Mouse (Mus musculus) C2C12 (cell line): ENCODE results near the gene Glycam1. TPM values are rescaled to one million over a fixed set of nuclear protein-coding genes. Genes with fewer than 3 reads are reported as not detected.

Experiments used
- H3K27me3 ChIP-seq: one replicate; pipeline ENCODE4 v1.6.1; 2011; ENCODE audit not compliant: control insufficient read depth, insufficient read depth, insufficient read length
- H3K36me3 ChIP-seq: one replicate; pipeline ENCODE4 v1.6.1; 2011; ENCODE audit not compliant: control insufficient read depth, insufficient read depth
- H3K4me3 ChIP-seq: one replicate; pipeline ENCODE4 v1.5.1; 2011; ENCODE audit warnings: mild to moderate bottlenecking, control low read depth; ENCODE audit not compliant: poor library complexity, insufficient read depth, severe bottlenecking
- H3K79me2 ChIP-seq: one replicate; pipeline ENCODE4 v1.6.1; 2011; ENCODE audit not compliant: control insufficient read depth, insufficient read depth
- H3K79me3 ChIP-seq: one replicate; pipeline ENCODE4 v1.6.1; 2011; ENCODE audit warnings: low read depth, control low read depth
- H3ac ChIP-seq: one replicate; pipeline ENCODE3; 2011; ENCODE audit warnings: low read depth; ENCODE audit not compliant: control insufficient read depth, insufficient read length
- CEBPB ChIP-seq: IDR thresholded peaks from one replicate; pipeline ENCODE4 v1.6.1; 2011; ENCODE audit warnings: low read depth, mild to moderate bottlenecking, control low read depth, moderate library complexity
- CTCF ChIP-seq: IDR thresholded peaks from one replicate; pipeline ENCODE4 v1.5.1; 2011; ENCODE audit not compliant: control insufficient read depth, insufficient read depth, insufficient read length
- FOSL1 ChIP-seq: IDR thresholded peaks from one replicate; pipeline ENCODE4 v1.8.0; 2011; ENCODE audit warnings: mild to moderate bottlenecking, low read length; ENCODE audit not compliant: poor library complexity, insufficient read depth, severe bottlenecking
- MAX ChIP-seq: IDR thresholded peaks from one replicate; pipeline ENCODE4 v1.6.1; 2011; ENCODE audit warnings: mild to moderate bottlenecking, control low read depth
- MYOD1 ChIP-seq: IDR thresholded peaks from one replicate; pipeline ENCODE4 v1.6.1; 2011; ENCODE audit warnings: low read depth; ENCODE audit not compliant: control insufficient read depth, insufficient read length
- MYOG ChIP-seq: IDR thresholded peaks from one replicate; pipeline ENCODE4 v1.6.1; 2011; ENCODE audit not compliant: control insufficient read depth, insufficient read length; ENCODE audit errors: extremely low read depth
- USF1 ChIP-seq: IDR thresholded peaks from one replicate; pipeline ENCODE4 v1.6.1; 2011; ENCODE audit warnings: low read depth, mild to moderate bottlenecking, control low read depth, moderate library complexity
- polyA plus RNA-seq: library from polyadenylated mRNA; unstranded; fragments of >200 nt; fragmentation: generic; extraction: Trizol; gene quantifications from one replicate; pipeline ENCODE4 v1.2.1, GENCODE M21; 2012; ENCODE audit warnings: missing spikeins

Gene Glycam1
- polyA plus RNA-seq, 1 experiment: not detected

- Histone ChIP-seq H3K27me3 (peaks cover 4% of the 10 kb centered on the region), H3ac (no peak overlapping the region), H3K36me3 (no peaks in the 10 kb centered on the region), H3K4me3 (no peak overlapping the region), H3K79me2 (no peaks in the 10 kb centered on the region), H3K79me3 (no peaks in the 10 kb centered on the region)
- TF ChIP-seq MYOD1 (no peak), MAX (no peak), FOSL1 (no peak), MYOG (no peak), USF1 (no peak), CEBPB (no peak), CTCF (no peak)
These were observed 15.4 kb downstream of the Glycam1 start for GRCm38 (mm10) chr15:103549475-103549874.

GRCm38 (mm10) chr15:103547983-103548382 is 16.9 kb downstream of the Glycam1 start:
- Histone ChIP-seq H3ac (no peak overlapping the region), H3K4me3 (no peak overlapping the region), H3K36me3 (no peaks in the 10 kb centered on the region), H3K79me3 (no peaks in the 10 kb centered on the region), H3K27me3 (peaks cover 7% of the 10 kb centered on the region), H3K79me2 (no peaks in the 10 kb centered on the region)
- TF ChIP-seq MYOD1 (no peak), CEBPB (no peak), MAX (no peak), MYOG (no peak), CTCF (no peak), FOSL1 (no peak), USF1 (no peak)

GRCm38 (mm10) chr15:103542526-103542925 is 22.4 kb downstream of the Glycam1 start:
- TF ChIP-seq CEBPB: no peak
- no peak for TF ChIP-seq USF1
- TF ChIP-seq CTCF: no peak
- TF ChIP-seq MAX: no peak
- TF ChIP-seq MYOG: no peak
- TF ChIP-seq FOSL1: no peak
- TF ChIP-seq MYOD1: no peak
- peaks cover 28% of the 10 kb centered on the region for H3K27me3 ChIP-seq
- no peak overlapping the region for H3ac ChIP-seq
- no peaks in the 10 kb centered on the region for H3K79me3 ChIP-seq
- no peak overlapping the region for H3K4me3 ChIP-seq
- H3K36me3 ChIP-seq: no peaks in the 10 kb centered on the region
- H3K79me2 ChIP-seq: no peaks in the 10 kb centered on the region

GRCm38 (mm10) chr15:103540646-103541045 is 24.2 kb downstream of the Glycam1 start:
- H3K79me3 ChIP-seq: no peaks in the 10 kb centered on the region
- H3K27me3 ChIP-seq: peaks cover 47% of the 10 kb centered on the region
- H3K79me2 ChIP-seq: no peaks in the 10 kb centered on the region
- no peak overlapping the region for H3ac ChIP-seq
- H3K4me3 ChIP-seq: no peak overlapping the region
- H3K36me3 ChIP-seq: no peaks in the 10 kb centered on the region
- TF ChIP-seq MYOD1 (no peak), USF1 (no peak), FOSL1 (no peak), CTCF (no peak), MYOG (no peak), CEBPB (no peak), MAX (no peak)

- H3K79me2 ChIP-seq: no peaks in the 10 kb centered on the region
- no peak overlapping the region for H3K4me3 ChIP-seq
- H3K27me3 ChIP-seq: peaks cover 57% of the 10 kb centered on the region
These were observed 25.6 kb downstream of the Glycam1 start for GRCm38 (mm10) chr15:103539259-103539658.

GRCm38 (mm10) chr15:103537822-103538213 is 27.1 kb downstream of the Glycam1 start, which contains the start of gene Ppp1r1a:
TSS of gene Ppp1r1a (minus strand) at chr15:103538003.
- no peak for TF ChIP-seq CTCF
- TF ChIP-seq CEBPB: no peak
- no peak for TF ChIP-seq USF1
- TF ChIP-seq FOSL1: no peak
- TF ChIP-seq MAX: no peak
- TF ChIP-seq MYOD1: no peak
- TF ChIP-seq MYOG: no peak
- no peak within 1 kb of the TSS for H3K4me3 ChIP-seq
- H3ac ChIP-seq: no peak within 1 kb of the TSS
- H3K79me3 ChIP-seq: no peaks in the 10 kb centered on the region
- H3K79me2 ChIP-seq: no peaks in the 10 kb centered on the region
- H3K36me3 ChIP-seq: no peaks in the 10 kb centered on the region
- H3K27me3 ChIP-seq: peaks cover 62% of the 10 kb centered on the region

More at GRCm38 (mm10) chr15:103539259-103539658, 25.6 kb downstream of the Glycam1 start:
- no peak overlapping the region for H3ac ChIP-seq
- no peaks in the 10 kb centered on the region for H3K36me3 ChIP-seq
- TF ChIP-seq USF1: no peak
- TF ChIP-seq MAX: no peak
- TF ChIP-seq MYOD1: no peak
- no peak for TF ChIP-seq FOSL1
- H3K79me3 ChIP-seq: no peaks in the 10 kb centered on the region
